Mouse (Mus musculus) layer of hippocampus, adult 11-12 months (tissue): ENCODE data around the gene Rhbdd2.

ENCODE experiments used
- DNase-seq: peaks from one replicate; pipeline ENCODE4 v3.0.0; 2022; ENCODE audit warnings: low spot score

The Rhbdd2 gene

GRCm38 (mm10) chr5:135682009-135682408 lies 49.6 kb downstream of the Rhbdd2 start:
- DNase-seq: no peak

GRCm38 (mm10) chr5:135682942-135683570 lies 50.6 kb downstream of the Rhbdd2 start:
- no peak for DNase-seq

DNA sequence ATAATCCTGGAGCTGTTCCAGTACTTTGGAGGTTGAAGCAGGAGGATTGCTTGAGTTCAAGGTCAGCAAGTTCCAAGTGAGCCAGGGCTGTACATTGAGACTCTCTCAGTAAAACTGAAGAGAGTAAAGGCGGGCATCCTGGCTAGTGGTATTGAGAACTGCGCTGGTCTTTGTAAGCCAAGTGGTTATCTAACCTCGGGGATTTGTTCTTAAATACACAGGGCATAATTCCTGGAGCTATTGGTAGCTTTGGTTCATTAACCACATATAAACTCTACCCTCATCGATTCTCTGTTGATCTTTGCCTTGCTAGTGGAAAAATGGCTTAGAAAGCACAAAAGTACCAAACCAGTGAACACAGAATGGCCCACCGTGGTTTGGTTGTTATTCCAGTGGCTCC lies 58.0 kb downstream of the Rhbdd2 start:
- DNase-seq: no peak

- DNase-seq: no peak
Measured at GRCm38 (mm10) chr5:135691266-135691665, 58.8 kb downstream of the Rhbdd2 start.

GRCm38 (mm10) chr5:135693281-135693853 lies 60.9 kb downstream of the Rhbdd2 start:
- no peak for DNase-seq

GRCm38 (mm10) chr5:135695277-135695721 lies 62.9 kb downstream of the Rhbdd2 start:
- DNase-seq: no peak
